Mouse (Mus musculus) gastrocnemius, postnatal 14 days (tissue): ENCODE measurements at regions not wholly inside any gene's neighbourhood (a gene's known extent, or its start where the extent isn't known, plus 50 kb on each side); places are given as distances from the start of the nearest gene placed in this dataset.
"Not testable (repeated sequence)": the region's sequence is repeated elsewhere in the genome, so short reads cannot be mapped to it uniquely, and the experiment has no call there.

Source experiments
- DNase-seq: peaks from one replicate; pipeline ENCODE4 v3.0.0; 2021; ENCODE audit warnings: mixed read lengths
- intact Hi-C: fragments of 180-260 bp; cut with DNase I; formaldehyde crosslinking; loops from one replicate; pipeline ENCODE4 v1.15.1; 2025; ENCODE audit warnings: low total_unique reads

DNA sequence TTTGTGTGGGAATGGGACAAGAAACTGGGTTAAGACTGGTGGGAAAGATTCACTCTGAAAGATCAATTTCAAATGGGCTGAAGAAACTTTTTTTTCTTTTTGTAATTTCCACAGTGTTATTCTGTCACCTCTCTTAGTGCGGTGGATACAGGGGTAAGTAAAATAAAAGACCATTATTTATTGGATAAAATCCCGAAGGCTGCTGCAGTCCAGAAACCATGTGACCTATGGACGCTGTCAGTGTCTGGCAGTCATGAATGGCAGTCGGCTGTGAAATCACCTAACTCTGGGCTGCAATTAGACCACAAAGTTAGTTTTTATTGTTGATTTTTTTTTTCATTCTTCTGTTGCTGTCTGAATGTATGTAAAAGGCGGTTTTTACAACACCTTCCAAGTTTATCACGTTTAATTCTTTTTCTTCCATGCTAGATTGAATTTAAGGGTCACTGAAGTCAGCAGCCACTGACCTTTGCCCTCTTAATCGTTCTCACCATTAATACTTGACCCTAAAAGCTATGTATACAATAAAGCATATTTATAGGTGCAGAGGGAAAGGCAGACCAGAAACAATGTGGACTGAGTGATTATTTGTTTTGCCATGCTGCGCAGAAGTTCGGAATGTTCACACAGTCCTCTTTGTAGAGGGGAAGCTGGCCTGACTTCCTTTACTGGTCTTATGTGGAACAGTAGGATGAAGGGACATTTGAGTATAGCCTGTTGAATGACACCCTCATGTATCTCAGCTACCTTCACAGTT is 182.7 kb downstream of the Bmp2 start:
- DNase-seq, result no peak
- intact Hi-C loops, result no loop called here

DNA sequence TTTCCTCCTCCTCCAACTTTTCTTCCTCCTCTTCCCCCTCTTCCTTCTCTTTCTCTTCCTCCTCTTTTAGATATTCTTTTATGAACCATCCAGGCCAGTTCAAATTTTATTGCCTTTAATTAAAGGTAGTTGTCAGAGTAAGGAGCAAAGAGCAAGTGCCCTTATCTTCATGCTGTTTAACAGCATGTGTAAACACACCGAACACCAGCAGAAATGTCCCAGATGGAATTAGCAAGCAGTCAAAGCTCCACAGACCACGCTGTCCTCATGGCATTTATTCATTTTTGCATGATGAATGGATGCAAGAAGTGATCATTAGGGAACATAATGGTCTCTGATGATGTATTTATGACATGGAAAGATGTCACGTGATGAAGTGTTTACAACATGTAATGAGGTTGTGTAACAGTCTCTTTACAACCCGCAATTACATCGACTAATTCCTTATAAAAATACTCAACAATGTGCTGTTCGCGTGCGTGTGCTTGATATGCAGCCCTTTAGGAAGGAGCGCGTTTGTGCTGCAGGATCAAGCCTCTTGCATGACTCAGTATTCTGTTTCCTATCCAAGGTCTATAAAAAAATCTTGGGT is 187.0 kb downstream of the Bmp2 start:
- DNase-seq, result no peak
- intact Hi-C loops, result no loop called here

DNA sequence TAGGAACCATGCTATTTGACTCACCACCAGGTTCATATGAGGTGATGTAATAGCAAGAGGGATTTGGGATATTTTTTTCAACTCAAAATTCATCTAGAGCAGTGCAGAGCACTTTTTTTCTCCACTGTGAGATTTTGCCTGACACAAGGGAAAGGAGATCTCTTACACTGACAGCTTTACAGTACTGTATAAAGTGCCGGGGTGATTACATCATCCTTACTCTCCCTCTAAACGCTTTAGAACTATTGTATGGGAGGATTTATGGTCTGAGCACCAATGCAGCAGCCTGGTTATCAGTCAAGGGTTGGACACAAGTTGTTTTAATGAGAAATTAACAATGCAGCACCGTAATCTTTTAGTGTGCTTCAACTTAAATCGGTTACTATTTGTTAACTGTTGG is 196.5 kb downstream of the Bmp2 start:
- DNase-seq, result no peak
- intact Hi-C loops, result no loop called here

DNA sequence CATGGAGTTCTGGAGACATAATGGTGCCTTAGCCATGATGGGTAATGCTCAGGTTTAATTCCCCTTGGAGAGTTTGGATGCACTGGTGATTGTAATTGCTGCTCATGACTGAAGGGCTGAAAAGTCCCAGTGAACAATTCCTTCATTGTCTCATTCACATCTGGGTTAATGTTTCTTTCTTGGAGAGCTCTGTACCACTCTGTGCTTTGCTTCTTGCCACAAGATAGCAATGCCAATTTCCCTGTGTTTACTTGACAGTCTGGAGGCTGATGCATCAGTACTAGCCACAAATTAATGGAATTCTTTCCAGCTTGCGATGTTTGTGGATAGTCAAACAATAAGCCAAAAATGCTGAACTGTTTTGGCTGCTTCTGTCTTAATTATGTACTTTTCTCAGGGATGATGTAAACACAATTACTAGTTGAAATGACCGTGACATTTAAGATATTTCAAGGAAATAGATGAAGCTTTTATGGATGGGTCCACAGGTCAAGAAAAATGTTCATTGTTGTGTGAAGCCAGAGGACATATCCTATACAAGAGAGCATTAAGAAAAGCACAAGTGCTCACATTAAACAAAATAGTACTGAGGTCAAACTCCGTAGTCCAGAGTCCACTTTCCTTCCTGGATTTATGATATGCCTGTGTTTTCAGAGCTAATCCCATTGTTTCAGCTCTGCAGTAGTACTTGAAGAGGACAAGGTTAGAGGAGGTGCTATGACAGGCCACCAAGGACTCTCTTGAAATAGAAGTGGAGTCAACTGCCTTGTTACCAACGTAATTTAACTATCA is 198.1 kb downstream of the Bmp2 start:
- intact Hi-C loops, result no loop called here
- no peak for DNase-seq

DNA sequence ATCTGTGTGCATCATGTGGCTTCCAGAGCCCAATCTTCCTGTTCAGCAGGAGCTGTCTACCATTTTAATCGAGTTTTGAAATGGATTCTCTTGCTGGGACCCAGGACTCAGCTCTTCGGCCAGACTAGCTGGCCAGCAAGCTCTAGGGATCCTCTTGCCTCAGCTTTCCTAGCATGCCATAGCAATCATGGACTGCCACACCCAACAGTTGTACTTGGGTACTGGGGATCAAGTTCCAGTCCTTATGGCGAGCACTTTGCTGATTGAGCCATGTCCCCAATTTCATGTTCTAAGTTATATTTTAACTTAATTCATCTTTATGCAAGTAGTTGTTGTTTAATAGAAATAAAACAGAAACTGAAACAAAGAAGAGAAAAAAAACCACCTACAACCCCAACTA is 202.1 kb downstream of the Bmp2 start:
- intact Hi-C loops, result no loop called here
- DNase-seq, result no peak

DNA sequence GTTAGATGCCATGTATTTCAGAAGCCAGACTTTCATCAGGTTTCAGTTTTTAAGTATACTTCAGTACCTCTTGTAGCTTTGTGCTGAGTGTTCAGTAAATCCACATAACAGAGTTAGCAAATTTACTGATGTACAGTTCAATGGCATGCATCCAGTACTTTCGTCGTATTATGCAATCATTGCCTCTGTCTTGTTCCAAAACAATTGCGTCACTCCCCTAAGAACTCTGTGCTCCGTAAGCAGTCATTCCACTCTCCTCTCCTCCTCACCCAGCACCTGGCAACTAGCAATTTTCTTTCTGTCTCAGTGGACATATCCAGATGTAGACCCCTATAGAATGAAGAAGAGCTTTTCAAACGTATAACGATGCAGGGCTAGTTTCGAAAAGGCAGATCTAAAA is 209.5 kb downstream of the Bmp2 start:
- intact Hi-C loops, result no loop called here
- DNase-seq, result no peak

DNA sequence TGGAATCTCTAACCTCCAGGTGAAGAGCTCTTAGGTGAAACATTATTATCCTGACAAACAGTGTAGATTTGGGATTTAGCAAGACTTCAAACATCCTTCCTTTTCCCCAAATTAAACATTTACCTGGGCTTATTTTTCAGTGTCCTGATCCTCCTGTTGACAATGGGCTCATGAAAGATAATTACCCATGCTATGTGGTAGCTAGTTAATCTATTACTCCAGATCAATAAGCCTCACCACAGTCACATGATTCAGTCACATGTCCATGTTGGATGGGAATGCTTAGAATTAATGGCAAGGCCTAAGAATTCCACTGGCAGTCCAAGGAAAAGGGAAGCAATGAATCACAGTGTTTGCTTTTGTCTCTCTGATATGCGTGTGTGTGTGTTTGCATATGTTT is 216.6 kb downstream of the Bmp2 start:
- no peak for DNase-seq
- intact Hi-C loops, result no loop called here

DNA sequence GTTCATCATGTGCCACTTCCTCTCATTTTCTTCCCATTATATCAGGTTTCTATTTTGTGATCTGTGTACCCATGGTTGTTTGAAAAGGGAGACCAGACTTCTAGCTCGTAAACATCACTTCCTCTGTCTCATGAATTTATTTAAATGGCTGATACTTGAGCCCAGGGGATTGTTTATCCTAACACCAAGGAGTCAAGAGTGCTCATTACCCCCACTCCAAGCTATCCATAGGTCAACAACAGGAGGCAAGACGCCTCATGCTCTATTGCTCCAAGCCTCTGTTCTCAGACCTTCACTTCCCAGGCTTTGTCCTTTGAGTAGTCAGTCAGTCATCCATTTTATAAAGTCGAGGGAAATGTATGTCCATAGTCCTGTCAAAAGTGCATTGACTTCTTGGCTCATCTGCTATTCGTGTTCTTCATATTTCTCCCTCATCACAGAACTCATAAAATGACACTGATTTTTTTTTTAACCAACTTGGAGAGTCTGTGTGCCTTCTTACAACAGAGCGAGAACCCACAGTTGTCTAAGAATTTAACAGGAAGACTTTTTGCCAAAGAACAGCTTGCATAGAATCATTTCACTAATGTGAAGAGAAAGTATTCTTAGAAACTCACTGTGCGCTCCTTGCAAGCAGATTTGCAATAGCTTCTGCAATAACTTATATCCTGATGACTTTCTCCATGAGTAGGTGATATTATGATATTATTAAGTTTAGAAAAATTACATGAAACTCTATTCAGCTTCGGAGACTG is 231.8 kb downstream of the Bmp2 start:
- DNase-seq, result no peak
- intact Hi-C loops, result no loop called here

DNA sequence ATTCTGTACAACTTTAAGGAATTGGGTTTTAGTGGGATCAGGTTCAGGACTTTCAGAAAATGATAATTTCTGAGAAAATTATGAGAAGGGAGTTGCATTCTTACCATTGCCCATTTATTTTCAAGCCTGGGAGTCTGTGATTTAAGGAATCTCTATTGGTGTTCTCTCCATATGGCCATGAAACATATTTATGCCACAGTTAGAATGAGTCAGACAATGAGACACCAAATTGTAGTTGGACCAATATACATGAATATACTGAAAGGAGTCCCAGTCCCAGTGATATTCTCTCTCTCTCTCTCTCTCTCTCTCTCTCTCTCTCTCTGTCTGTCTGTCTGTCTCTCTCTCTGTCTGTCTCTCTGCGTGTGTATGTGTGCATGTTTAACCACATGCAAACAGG is 239.1 kb downstream of the Bmp2 start:
- DNase-seq, result no peak
- intact Hi-C loops, result loop anchor here (5.0 kb wide), 1 partner anchor 691 kb away; no protein-coding TSS in a partner anchor

DNA sequence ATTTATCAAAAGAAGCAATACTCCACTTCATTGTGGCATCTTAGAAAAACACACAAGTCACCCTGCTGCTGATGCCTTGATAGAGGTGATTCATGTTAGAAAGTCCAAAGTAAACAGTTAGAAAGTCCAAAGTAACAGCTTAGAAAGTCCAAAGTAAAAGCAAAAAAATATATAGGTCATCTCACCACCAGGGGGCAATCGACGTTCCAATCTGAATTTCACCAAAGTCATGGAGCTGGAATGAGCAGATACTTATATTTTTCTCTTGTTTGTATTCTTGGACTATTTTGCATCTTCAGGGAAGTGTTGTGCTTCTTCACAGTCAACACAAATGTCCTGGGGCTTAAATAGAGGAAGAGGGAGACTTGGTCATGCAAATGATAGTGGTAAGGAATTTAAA is 241.3 kb downstream of the Bmp2 start:
- intact Hi-C loops, result loop anchor here (5.0 kb wide), 1 partner anchor 689 kb away; no protein-coding TSS in a partner anchor
- DNase-seq, result no peak

DNA sequence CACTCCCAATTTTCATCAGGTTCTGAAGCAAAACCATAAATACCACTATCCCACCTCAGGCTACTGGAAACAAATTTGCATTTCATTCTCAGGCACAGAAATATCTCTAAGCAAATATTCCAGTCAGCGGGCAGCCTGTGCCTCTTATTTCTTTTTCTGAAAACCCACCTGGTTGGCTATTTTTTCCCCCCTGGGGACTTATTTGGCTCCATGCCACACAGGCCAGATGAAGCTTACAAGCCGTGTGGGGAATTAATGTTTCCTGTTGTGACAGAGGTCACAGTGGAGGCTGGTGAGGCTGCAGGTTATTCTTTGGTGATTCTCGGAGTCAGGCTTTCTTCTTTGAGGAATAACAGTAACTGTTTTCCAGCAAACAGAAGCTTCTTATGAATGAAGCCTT is 250.7 kb downstream of the Bmp2 start:
- DNase-seq, result no peak
- intact Hi-C loops, result no loop called here

DNA sequence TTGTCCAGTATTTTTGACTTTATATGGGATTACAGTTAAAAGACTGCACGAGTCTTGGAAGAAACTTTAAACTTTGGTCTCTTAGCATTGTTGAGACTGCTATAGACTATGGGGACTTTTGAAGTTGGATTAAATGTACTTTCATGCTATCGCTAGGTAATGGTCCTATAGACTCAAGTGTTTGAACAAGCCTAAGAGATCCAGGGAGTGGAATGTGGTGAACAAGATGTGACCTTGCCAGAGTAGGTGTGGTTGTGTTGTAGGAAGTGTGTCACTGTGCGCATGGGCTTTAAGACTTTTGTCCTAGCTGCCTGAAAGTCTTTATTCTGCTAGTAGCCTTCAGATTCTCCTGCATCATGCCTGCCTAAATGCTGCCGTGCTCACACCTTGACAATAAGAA is 269.5 kb downstream of the Bmp2 start:
- DNase-seq, result no peak
- intact Hi-C loops, result no loop called here

DNA sequence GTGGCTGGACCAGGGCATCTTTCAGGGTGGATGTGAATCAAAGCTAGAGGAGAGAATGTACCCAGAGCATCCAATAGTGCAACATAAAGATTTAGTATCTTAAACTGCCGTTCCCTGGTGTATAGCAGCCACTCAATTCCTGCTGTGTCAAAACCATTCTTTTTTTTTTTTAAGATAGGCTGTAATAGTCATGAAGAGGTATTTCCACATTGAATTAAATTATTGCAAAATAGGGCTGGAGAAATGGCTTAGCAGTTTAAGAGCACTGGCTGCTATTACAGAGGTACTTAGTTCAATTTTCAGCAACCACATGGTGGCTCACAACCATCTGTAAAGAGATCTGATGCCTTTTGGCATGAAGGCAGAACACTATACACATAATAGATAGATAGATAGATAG is 277.4 kb downstream of the Bmp2 start:
- no peak for DNase-seq
- intact Hi-C loops, result no loop called here

DNA sequence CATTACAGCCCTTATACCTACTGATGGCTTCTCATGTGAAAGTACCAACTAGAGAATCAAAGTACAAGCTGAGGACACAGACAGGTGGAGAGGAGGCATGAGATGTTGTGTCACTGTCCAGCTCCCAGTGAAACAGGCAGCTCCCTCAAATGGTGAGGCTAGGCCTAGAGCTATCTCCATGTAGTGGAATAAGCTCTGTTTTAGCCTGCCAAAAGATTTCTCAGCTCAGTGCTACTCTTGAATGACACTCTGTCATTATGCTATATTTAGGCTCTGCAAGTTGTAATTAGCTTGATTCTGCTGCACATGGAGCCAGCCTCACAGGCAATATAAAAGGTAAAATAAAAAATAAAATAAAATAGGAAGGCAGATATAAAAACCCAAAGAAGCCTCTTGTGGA is 298.5 kb downstream of the Bmp2 start:
- intact Hi-C loops, result no loop called here
- DNase-seq, result no peak

DNA sequence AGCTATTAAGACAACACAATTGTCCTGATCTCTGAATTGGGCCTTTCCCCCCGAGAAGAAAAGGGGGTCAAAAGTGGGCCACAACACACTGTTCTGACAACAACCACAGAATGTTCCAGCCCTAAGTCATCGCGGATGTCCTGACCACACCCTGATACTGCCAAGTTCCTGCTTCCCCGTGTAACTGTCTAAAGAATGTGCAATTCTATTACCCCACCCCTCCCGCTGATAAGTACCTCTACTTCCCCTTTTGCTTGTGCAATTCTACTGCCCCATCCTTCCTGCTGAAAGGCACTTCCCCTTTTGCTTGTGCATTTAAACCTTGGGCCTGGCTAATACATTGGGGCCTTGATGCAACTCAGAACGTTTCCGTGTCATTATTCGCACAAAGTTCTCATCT is 323.0 kb downstream of the Bmp2 start:
- DNase-seq, intact Hi-C loops: not testable (repeated sequence)

DNA sequence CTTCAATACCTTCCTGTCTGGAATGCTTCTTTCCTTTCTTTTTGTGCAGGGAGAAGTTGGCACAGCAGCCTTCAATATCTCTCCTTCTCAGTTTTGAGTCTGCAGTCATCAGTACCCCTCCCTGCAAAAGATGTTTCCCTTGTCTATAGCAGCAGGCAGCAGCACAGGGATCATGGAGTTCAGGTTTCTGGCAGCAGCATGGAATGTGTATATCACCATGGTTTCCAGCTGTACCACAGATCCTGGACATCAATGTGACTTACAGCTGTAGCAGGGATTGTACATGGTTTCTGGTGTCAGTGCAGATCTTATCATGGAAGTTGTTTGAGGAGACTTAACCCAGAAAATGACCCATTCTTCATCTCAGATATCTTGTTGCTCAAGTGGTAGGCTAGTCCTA is 331.7 kb downstream of the Bmp2 start:
- DNase-seq, result no peak
- intact Hi-C loops, result no loop called here

DNA sequence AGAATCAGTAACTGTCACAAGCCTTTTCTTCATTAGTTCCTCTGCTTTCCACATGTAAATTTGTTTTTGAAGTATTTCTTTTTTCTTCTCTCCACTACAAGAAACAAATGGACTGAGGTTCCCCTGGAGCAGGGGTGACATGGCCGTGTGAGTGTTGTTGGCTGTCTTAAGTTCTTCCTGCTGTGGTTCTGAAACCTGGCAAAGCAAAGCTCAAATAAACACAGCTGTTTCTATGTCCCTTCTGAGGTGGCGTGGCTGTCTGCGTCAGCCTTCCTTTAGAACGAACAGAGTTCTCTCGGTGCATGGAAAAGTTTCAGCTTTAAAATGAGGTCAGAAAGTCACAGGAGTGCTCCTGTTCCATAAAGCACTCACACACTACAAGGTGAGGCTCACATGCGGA is 354.3 kb downstream of the Bmp2 start:
- no peak for DNase-seq
- intact Hi-C loops, result no loop called here
